Mouse (Mus musculus) stomach, postnatal 0 days (tissue): ENCODE measurements around the gene E130308A19Rik.

Experiments used
- CTCF ChIP-seq: IDR thresholded peaks from 2 replicates; pipeline ENCODE4 v1.5.1; 2016; ENCODE audit warnings: antibody characterized with exemption, low read depth, mild to moderate bottlenecking, moderate library complexity
- EP300 ChIP-seq: optimal IDR thresholded peaks from 2 replicates; pipeline ENCODE3; 2016; ENCODE audit warnings: antibody characterized with exemption

DNA sequence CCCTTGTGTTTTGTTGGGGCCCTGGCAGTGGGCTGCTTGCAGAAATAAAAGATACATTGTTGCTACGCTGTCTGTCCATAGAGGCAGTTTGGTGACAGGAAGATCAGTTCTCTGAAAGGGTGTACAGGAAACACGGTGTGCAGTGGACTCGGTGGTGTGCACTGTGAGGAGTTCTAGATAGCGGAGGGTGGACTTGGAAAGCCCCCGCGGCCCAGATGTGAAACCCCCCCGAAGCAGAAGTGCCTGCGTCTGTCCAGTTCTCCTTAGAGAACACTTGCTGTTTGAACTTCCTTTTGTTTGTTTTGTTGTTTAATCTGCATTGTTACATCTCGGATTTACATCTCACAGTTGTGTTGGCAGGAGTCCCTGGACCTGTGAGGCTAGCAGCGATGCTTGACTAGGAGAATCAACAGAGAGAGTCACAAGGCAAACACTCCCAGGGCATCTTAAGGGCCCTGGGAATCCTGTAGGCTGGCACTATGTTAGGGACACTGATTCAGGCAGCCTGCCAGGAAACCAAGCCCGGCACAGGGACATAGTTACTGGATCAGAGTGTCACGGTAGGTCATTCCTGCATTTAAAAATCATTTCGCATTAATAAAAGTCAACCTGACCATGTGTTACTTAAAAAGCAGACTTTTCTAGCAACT lies 127.6 kb downstream of the E130308A19Rik start:
- TF ChIP-seq CTCF, result no peak
- TF ChIP-seq EP300, result no peak
